Mouse (Mus musculus): ENCODE data around the gene Cul9.
A peak's percentile ranks its signal among the peaks of the same experiment; 100 is the strongest.

The Cul9 gene

DNA sequence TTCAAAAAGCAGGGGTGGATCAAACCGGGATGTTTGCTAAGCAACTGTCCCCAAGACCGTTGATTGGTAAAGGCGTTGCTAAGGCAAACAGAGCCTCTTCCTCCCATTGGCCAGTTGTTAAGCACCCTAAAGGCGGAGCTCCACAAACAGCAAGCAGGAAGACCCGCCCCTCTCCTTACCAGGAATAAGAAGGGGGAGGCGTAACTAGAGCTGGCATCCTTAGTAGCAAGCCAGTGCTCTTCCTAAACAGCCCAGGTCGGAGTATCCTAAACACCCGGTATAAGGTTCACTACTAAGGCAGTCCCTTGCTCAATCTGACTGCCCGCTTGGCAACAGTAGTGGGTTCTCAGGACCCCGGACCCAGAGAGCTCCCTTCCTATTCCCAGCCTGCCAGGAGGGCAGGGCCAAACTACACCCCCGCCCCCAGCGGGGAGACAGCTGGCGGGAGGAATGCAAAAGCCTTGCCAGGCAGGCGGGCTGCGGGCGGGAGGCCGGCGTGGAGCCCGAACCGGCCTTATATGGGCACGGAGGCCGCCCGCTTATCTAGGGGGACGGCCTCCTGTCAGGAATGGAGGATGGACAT lies 6.7 kb upstream of the Cul9 start:
- peak; percentile 83 for DNase-seq

DNA sequence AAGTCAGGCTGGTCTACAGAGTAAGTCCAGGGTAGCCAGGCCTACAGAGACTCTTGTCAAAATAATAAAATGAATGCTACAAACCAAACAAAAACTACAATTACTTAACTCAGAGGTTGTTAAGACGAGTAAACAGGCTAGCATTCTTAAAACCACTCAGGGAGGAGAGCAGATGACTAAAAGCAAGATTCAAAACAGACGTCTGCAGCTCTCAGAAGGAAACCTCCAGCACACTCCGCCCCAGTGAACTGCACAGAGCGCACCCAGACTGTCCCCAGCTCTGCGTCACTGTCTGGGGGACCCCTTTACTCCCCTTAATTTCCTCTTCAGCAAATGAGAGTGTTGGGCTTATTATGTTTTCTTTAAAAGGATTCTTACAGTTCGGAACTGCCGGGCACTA lies 6.0 kb upstream of the Cul9 start:
- no peak for DNase-seq

- DNase-seq, result peak; percentile 23
Observed at GRCm38 (mm10) chr17:46551369-46551768, 5.2 kb upstream of the Cul9 start.

GRCm38 (mm10) chr17:46550904-46551303 lies 4.7 kb upstream of the Cul9 start:
- DNase-seq, result no peak

DNA sequence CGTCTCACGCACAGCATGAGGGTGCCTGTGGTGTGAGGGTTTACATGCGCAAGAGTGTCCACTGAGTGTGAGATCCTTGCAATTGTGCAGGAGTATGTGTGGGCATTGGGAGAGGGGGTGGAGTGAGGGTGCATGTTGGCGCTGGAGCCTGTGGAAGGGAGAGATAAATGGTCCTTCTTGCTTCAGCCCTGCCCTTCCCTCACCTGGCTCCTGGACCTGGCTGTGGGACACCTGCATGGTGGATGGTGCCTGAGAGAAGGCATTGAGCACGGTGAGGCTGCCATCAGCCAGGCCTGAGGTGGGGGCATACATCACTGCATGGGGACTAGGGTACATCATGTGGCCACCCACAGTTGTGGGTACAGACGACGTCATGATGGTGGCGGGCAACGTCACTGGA lies 3.5 kb upstream of the Cul9 start:
- no peak for DNase-seq

- peak; percentile 48 for DNase-seq
Observed at GRCm38 (mm10) chr17:46549193-46549592, 3.0 kb upstream of the Cul9 start.

DNA sequence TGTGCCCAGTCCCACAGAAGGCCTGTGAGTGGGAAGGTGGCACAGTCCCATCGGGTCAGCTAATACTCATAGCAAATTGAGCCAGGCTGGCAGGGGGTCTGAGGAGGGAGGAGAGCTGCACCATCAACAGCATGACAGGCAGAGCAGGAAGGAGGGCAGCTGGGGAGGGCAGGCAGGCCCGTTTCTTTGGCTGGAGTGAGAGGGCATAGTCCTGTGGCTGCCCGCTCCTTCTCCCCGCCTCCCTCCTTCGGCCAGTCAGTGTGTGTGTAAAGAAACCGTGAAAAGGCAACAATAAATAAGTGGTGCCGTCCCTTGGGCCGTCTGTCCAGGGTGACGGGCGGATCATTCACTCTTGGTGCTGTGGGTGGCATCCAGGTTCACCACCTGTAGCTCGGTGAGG lies 2.6 kb upstream of the Cul9 start:
- no peak for DNase-seq

DNA sequence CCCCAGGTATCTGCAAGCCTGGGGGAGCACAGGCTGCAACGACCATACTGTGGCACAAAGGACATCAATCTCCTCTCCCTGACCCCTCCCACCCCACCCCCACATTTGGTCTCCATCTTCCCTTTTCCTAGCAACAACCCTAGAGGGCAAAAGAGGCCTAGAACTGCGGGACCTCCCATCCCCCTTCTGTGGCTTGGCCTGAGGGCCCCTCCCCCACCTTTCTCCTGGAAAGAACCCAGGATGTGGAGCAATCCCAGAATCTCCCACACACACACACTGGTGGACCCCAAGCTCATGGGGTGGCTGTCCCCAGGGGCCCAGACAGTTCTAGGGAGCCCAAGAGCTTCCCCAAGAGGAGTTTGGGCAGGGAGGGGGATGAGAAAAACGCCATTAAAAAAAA lies 1.7 kb upstream of the Cul9 start:
- DNase-seq, result no peak

- DNase-seq, result no peak
Observed at GRCm38 (mm10) chr17:46546995-46547394, 807 bp upstream of the Cul9 start.

DNA sequence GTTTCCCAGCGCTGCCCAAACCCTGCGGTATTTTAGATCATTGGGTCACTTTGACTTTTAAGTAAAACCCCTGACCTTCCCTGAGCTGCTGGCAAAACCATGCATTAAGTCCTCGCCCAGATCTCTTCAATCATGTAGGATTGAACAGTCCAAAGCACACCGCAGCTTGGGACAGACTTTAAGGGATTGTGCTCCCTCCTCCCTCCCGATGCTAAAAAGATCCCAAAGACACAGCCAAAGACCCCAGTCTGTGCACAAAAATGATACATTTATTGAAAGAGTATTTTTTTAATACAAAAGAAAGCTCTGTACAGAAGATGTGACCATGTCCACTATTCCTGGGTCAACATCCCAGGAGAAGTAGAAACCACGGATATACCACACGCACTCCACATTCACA lies 403 bp upstream of the Cul9 start:
- no peak for DNase-seq

GRCm38 (mm10) chr17:46543661-46544060 lies 2.5 kb downstream of the Cul9 start:
- DNase-seq, result no peak

DNA sequence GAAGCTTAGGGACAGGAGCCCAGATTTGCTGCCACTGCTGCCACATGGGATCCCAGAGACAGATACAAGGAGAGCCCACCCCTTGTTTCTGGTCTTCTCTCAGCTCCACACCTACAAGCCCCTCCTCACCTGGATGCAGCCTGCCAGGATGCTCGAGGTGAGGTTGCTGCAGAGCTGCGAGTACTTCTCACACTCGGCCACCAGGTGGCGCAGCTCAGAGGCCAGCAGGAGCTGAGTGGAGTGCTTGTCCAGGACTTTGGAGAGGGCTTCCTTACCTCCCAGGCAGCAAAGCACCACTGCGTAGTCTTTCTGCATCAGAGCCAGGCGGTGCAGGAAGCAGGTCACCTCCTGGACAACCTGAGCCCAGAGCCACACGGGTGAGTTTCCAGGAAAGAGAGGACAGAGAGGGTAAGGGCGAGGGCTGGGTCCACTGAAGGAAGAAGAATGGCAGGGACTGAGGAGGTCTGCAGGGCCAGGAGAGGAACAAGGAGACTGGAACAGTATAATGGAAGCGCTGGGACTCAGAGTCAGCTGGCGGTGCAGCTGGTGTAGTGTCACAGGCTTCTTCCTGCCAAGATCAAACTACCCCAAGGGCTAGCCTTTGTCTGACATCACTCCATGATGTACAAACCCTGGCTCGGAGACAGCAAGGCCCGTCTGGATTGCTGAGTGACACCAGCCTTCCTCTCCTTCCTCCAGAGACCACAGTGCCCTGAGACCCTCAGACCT lies 20.4 kb downstream of the Cul9 start:
- DNase-seq, result peak; percentile 75

- no peak for DNase-seq
Observed at GRCm38 (mm10) chr17:46525065-46525464, 21.1 kb downstream of the Cul9 start.

DNA sequence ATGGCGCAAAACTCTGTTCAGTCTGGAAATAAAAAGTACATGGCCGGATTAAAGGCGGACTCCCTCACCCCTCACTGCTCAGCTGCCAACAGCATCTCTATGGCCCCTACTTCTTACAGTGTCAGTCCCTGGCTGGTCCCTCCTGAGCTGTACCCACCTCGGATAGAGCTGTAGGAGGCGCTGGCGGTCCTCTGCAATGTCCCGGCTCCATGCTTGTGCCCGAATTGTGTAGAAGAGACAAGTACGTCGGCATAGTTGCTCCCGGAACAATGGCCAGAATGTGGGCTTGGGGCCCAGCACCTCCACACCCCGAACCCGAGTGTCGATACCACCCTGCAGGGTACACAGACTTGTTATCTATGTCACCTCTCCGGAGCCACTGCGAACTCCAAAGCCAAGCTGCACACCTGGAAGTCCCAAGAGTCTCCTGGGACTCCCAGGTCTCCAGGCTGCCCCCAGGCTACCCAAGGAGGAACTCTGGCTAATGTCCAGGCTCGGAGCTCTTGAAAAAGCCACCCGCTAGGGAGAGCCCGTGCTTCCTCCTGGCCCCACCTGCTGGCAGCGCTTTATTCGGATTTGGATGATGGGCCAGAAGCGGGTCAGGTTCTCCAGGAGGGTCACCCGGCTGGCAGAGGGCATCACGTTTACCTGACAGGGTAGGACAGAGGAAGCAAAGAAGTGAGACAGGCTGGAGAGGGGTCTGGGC lies 24.1 kb downstream of the Cul9 start:
- DNase-seq, result no peak

- no peak for DNase-seq
Observed at GRCm38 (mm10) chr17:46521174-46521573, 25.0 kb downstream of the Cul9 start.

GRCm38 (mm10) chr17:46520385-46520979 lies 25.7 kb downstream of the Cul9 start:
- no peak for DNase-seq

DNA sequence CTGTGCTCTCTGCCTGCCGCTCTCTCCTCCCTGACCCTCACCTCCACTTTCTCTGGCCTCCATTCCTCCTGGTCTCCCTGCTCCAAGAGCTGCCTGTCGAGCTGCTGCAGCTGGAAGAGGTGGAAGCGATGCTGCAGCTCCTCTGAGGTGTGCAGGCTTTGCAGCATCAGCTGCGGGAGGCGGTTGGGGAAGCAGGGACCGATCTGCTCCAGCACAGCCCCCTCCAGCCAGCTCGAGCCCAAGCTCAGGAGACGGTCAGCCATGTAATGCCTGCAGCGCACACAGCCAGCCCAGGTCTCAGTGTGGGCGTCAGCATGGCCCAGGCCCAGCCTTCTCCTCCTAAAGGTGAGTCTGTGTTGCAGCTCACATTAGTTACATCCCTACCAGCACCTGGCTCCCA lies 26.2 kb downstream of the Cul9 start:
- DNase-seq, result no peak

- DNase-seq, result no peak
Observed at GRCm38 (mm10) chr17:46513329-46513728, 32.9 kb downstream of the Cul9 start.

GRCm38 (mm10) chr17:46511059-46511710 lies 35.0 kb downstream of the Cul9 start:
- no peak for DNase-seq

GRCm38 (mm10) chr17:46505617-46506016 lies 40.6 kb downstream of the Cul9 start:
- DNase-seq, result no peak

DNA sequence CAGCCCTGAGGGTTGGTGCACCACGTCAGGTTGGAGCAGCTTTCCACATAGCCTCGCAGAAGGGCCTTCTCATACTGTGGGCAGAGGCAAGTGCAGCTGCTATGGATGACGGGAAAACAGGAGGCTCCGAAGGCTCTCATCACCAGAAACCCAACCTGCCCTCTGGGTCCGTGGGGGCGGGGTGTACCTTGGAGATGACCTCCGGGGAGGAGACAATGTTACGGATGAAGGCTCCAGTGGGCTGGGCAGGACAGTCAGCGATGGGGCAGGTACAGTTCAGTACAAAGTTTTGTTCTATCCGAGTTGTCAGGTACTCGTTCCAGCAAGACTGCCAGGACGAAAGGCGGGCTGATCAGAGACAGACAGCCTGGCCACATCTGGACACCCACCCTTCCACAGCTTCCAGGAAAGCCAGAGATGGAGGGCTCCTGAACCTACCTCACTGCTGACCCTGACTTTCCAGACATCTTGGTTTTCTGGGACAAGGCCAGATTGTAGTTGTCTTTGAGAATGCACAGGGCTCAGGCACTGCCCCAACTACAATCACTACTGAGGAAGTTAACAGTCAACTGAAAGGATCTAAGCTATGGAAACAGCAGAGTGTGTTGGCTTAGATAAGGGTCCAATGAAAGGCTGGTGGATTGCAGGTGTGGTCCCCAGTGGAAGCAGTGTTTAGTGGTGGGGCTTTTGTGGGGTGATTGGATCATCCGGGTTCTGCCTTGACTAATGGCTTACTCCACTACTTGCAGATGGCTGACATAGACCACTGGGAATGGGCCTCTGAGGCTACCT lies 42.1 kb downstream of the Cul9 start:
- no peak for DNase-seq

DNA sequence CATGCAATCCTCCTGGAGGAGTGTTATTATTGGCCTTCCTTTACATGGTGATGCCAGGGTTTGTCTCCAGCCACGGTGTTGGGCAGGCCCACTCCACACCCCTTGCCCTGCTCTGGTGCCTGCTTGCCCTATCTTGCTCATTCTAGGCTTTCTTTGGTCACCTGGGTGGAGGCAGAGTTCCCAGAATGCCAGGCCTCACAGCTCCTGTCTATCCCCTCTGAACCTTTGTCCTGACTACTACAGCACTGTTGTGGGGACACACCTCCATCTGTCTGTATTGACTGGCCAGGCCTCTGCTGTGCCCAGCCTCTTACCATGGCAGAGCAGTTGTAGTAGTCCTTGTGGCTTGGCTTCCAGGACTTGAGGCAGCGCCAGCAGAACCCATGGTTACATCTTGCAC lies 43.4 kb downstream of the Cul9 start:
- DNase-seq, result no peak

DNA sequence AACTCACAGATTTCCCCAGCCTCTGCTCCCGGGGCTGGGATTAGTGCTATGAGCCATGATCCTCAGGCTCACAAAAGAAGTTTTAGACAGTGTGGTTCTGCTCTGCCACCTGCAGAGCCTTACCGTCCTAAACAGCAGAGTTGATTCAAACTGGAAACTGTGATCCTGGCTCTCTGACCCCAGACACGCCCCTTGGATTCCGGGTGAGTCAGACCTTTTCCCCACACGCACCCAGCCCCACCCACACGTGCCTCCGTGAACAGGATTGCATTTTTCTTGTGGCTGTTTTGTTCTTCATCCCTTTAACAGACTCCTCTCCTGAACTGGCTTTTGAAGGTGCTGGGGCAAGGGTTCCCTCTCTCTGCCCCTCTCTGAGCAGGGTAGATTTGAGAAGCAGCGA lies 48.2 kb downstream of the Cul9 start:
- DNase-seq, result no peak

Data from cerebellum, adult 8-10 months (tissue).